18 mouse cellular contexts compared by ENCODE assay signal in genomic region chr6:125042081-125042480, GRCm38 (mm10). TPM values are rescaled to one million over a fixed set of nuclear protein-coding genes. Genes with fewer than 3 reads are reported as not detected.
"Had no signal": no experiment of that assay in that cellular context is flagged by ENCODE, and none has a peak within 500 bp of the region (broad histone marks: within the 10 kb centered on the region; RNA-seq: fewer than 3 reads in every experiment).

No protein-coding gene starts in this region.

- ATAC-seq: inflammation-experienced regulatory T-cells, adult 6 months; intestine, postnatal 0 days; midbrain, embryonic 13.5 days had no signal

- H3K27me3 ChIP-seq: limb, embryonic 13.5 days; lung, embryonic 15.5 days; midbrain, embryonic 13.5 days; neural tube, embryonic 12.5 days; stomach, embryonic 15.5 days had no signal

- DNase-seq: kidney, adult 8-10 months; kidney, postnatal 4 days; left cerebral cortex, postnatal 4 days; lung, postnatal 4 days; retina, postnatal 1 day; right cerebral cortex, postnatal 4 days; spleen, adult 18-20 months; thymus, postnatal 36 days had no signal

- H3K4me2 ChIP-seq: limb, embryonic 13.5 days; lung, embryonic 15.5 days; midbrain, embryonic 13.5 days; neural tube, embryonic 12.5 days; stomach, embryonic 15.5 days had no signal

- H3K9me3 ChIP-seq: limb, embryonic 13.5 days; lung, embryonic 15.5 days; midbrain, embryonic 13.5 days; neural tube, embryonic 12.5 days; stomach, embryonic 15.5 days had no signal

- H3K27ac ChIP-seq: layer of hippocampus, adult 2 months; limb, embryonic 13.5 days; lung, embryonic 15.5 days; midbrain, embryonic 13.5 days; neural tube, embryonic 12.5 days; stomach, embryonic 15.5 days had no signal

- H3K9ac ChIP-seq: limb, embryonic 13.5 days; lung, embryonic 15.5 days; midbrain, embryonic 13.5 days; neural tube, embryonic 12.5 days; stomach, embryonic 15.5 days had no signal

- H3K4me3 ChIP-seq: layer of hippocampus, adult 2 months; limb, embryonic 13.5 days; lung, embryonic 15.5 days; midbrain, embryonic 13.5 days; myocyte; neural tube, embryonic 12.5 days; stomach, embryonic 15.5 days had no signal

RNA-seq across cellular contexts. Expression of gene Lpar5, which starts 25.6 kb away (rescaled TPM):
- polyA plus RNA-seq: myocyte had no signal

RNA-seq across cellular contexts. Expression of gene Pianp, which starts 45.6 kb away (rescaled TPM):
- total RNA-seq: neutrophil, adult 5-6 weeks had no signal
